Mouse (Mus musculus): ENCODE measurements around the gene Bbof1.

- TF ChIP-seq CTCF (IDR thresholded peaks at IDR 0.05; ENCODE audit: low read depth, low read length) (no peak), POLR2A (IDR thresholded peaks at IDR 0.05; ENCODE audit: extremely low read depth, insufficient read depth, low read length) (no peak)
These were observed 72.4 kb downstream of the Bbof1 start for GRCm38 (mm10) chr12:84481251-84481650.

Data from liver, adult 2 months (tissue).